Mouse (Mus musculus): ENCODE measurements around the gene Amph. TPM values are rescaled to one million over a fixed set of nuclear protein-coding genes. Genes with fewer than 3 reads are reported as not detected.

The Amph gene
- polyA plus RNA-seq, 1 experiment from 2014 or later: 50.0 TPM

Other genes starting within 250 kb of the Amph start
- 120 and 144 TPM in 2 replicates for gene Vps41, start 230.9 kb upstream of the Amph start, polyA plus RNA-seq (2014; fragmentation: Nextera tagmentation; extraction: Ambion mirVana)

Data from midbrain, embryonic 14.5 days (tissue).